Comparison of ENCODE assay signal across 20 mouse cellular contexts in the genomic region with DNA sequence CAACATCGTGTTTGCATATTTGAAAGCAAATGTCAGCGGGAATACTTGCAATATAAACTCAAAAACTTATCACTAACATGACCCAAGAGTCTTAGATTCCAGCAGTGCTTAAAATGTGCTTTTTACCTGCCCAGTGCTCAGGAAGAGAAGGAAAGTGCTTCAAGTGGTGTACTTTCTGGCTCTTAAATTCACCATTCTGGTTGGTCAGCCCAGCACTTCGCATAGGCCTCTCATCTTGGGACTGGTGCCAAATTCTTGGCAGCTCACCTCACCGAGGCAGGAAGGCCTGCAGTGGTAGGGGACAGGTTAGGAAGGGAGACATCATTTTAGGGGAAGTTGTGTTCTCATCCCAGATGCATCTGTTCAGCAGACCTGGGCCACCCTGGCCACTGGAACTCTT.
DNase-seq lines count a peak whose midpoint lies in the region; ATAC-seq lines count a peak whose summit lies in the region.
"Had no signal": no experiment of that assay in that cellular context is flagged by ENCODE, and none has a peak within 500 bp of the region (broad histone marks: within the 10 kb centered on the region; RNA-seq: fewer than 3 reads in every experiment).

No protein-coding gene starts in this region.

- ATAC-seq in cerebellum, adult (ENCODE audit: insufficient number of reproducible peaks, low FRiP score, low TSS enrichment): no peak
- ATAC-seq in lung, embryonic 16.5 days (ENCODE audit: low read depth): peak; percentile 87
- ATAC-seq: CD4-positive, CD25-positive, alpha-beta regulatory T cell, adult 4 months; forebrain, embryonic 16.5 days; hindbrain, postnatal 0 days had no signal

- H3K4me2 ChIP-seq in lung, embryonic 16.5 days (ENCODE audit: low read depth, low read length): 0 out of 2 replicates have a peak overlapping the region, but pooled peaks have one; percentile 18
- H3K4me2 ChIP-seq: embryonic facial prominence, embryonic 12.5 days; forebrain, embryonic 12.5 days; heart, embryonic 13.5 days; hindbrain, embryonic 13.5 days had no signal

- H3K9ac ChIP-seq in lung, embryonic 16.5 days (ENCODE audit: low read length): no peak overlapping the region
- H3K9ac ChIP-seq: embryonic facial prominence, embryonic 12.5 days; forebrain, embryonic 12.5 days; heart, embryonic 13.5 days; hindbrain, embryonic 13.5 days had no signal

- peak; percentile 26 to 31 for DNase-seq in cerebellum, postnatal 10 days
- peak; percentile 81 for DNase-seq in lung, postnatal 25 days (ENCODE audit: low spot score)
- no peak for DNase-seq in T-cell, adult 2 months (ENCODE audit: low spot score)
- no peak for DNase-seq in right cerebral cortex, adult 2 months (ENCODE audit: low spot score in 2 of 2)
- no peak for DNase-seq in heart, adult 9 months (ENCODE audit: low spot score in 2 of 2)
- DNase-seq: adrenal gland, postnatal 14 days; B cell, adult 2 months; cerebellum, adult 18-20 months; embryo, embryonic 11 days; gastrocnemius, postnatal 14 days had no signal

- H3K36me3 ChIP-seq in lung, embryonic 16.5 days (ENCODE audit: control insufficient read depth, insufficient read depth, low read length): no peaks in the 10 kb centered on the region
- H3K36me3 ChIP-seq: embryonic facial prominence, embryonic 12.5 days; forebrain, embryonic 12.5 days; G1E; heart, embryonic 13.5 days; hindbrain, embryonic 13.5 days had no signal

- no peaks in the 10 kb centered on the region for H3K27me3 ChIP-seq in lung, embryonic 16.5 days (ENCODE audit: control insufficient read depth, insufficient read depth, low read depth, low read length)
- H3K27me3 ChIP-seq: embryonic facial prominence, embryonic 12.5 days; forebrain, embryonic 12.5 days; hindbrain, embryonic 13.5 days had no signal

- H3K4me3 ChIP-seq in lung, embryonic 16.5 days (ENCODE audit: low read length): no peak overlapping the region
- H3K4me3 ChIP-seq: embryonic facial prominence, embryonic 12.5 days; forebrain, embryonic 12.5 days; heart, embryonic 13.5 days; hindbrain, embryonic 13.5 days had no signal

- 21% methylated on average over 4 of the region's 4 CpGs for WGBS in lung, embryonic 16.5 days

- no peaks in the 10 kb centered on the region for H3K9me3 ChIP-seq in lung, embryonic 16.5 days (ENCODE audit: control insufficient read depth, low read length)
- H3K9me3 ChIP-seq: embryonic facial prominence, embryonic 12.5 days; forebrain, embryonic 12.5 days; G1E; heart, embryonic 13.5 days; hindbrain, embryonic 13.5 days had no signal

- peak overlapping the region; percentile 94 for H3K27ac ChIP-seq in lung, embryonic 16.5 days (ENCODE audit: low read length)
- H3K27ac ChIP-seq: embryonic facial prominence, embryonic 12.5 days; forebrain, embryonic 12.5 days; hindbrain, embryonic 13.5 days; hindbrain, postnatal 0 days had no signal

- H3K4me1 ChIP-seq in lung, embryonic 16.5 days (replicated peaks; ENCODE audit: control insufficient read depth, insufficient read depth, low read length): peaks cover 15% of the 10 kb centered on the region
- H3K4me1 ChIP-seq: embryonic facial prominence, embryonic 12.5 days; hindbrain, embryonic 13.5 days had no signal

Comparison
In these comparisons a context has a peak if more than half of its experiments do, and no peak if none do; other contexts are left out.
1. DNase-seq: peak in cerebellum, postnatal 10 days (2 of 2) and lung, postnatal 25 days (single experiment); none in T-cell, adult 2 months (single experiment), right cerebral cortex, adult 2 months (0 of 2) and heart, adult 9 months (0 of 2).